Mouse (Mus musculus) NIH3T3 (cell line): Measurements from ENCODE around the gene Ankrd44.

Source experiments
- DNase-seq: peaks from one replicate; pipeline ENCODE4 v3.0.0-alpha.2; 2012; ENCODE audit warnings: low read depth

Gene Ankrd44

DNA sequence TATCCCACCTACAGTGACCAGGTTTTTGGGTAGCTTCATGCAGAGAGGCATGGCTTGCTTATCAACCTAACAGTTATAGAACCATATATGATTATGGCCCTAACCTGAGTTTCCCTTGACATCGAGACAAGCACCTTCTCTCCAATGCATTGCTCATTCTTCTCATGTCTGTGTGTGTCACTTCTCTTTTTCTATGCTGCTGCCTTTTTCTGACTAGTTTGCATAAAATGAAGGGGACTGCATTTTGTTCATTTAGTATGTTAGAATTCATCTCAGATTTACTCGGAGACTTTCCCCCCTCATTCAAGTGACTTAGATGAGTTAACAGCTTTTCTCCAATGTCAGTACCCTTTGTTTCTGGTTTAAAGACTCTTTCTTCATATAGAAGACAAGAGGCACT lies 288.8 kb downstream of the Ankrd44 start:
- DNase-seq = no peak

DNA sequence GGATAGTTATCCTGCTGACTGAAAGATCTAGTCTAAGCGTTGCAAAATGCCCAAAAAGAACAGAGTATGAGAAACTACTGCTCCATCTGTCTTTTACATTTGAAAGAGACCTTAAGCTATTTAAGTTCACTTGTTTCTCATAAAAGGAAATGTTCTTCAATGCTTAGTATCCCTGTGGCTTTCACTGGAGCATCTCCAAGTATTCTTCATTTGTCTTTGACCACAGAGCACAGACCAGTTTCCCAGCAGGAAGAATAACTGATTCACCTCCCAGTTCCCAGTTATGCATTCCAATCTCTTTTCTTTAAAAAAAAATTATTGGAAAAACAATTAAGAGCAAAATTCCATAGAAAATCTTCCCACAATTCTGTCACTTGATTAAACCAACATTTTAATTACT lies 297.1 kb downstream of the Ankrd44 start:
- DNase-seq = peak; percentile 27

DNA sequence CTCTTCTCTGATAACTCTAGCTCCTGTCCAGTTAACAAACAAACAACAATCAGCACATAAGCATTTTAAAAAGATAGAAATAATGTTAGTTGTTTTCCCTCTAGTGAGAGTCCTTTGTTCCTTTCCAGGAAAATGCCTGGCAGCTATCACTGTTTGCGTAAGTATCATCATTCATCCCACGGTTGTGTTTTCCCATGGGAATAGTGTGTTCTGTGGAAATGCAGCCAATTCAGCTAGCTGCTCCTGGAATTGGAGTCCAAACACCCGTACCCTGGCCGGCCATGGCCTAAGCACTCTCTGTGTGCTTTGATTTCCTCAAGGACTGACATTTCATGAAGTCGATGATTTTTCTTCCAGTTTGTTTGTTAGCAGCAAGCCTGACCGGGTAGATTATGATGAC lies 311.2 kb downstream of the Ankrd44 start:
- peak; percentile 50 for DNase-seq

DNA sequence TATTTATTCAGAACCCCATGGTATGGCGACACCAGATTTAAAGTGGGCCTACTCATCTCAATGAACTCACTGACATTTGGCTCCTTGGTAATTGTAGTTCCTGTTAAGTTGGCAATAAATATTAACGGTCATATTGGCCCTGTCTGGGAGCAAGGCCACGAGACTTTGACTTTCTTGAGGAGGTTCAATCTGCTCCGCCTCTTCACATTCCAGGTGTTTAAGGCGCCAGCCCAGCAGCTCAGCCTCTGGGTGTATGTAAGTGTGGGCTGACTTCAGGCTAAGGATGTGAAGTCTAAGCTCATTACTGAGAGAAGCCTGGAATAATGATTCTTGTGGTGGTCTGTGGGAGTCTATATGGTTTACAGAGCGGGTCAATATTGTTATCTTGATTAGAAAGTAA lies 313.8 kb downstream of the Ankrd44 start:
- no peak for DNase-seq

DNA sequence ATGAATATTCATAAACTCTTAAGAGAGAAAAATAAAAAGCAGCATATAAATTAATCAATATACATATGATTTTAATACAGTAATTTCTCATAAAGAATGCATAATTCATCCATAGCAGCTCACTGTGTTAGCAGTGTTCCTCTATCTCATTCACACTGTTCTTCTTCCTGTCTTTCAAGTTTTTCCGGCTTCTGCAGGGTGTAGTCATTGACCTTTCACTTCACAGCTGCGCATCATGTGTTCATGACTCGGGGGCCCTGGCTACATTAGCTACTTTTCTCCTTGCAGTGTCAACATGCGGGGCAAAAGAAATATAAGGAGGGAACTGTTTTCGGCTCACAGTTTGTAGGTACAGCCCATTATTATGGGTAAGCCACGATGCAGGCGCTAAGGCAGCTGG lies 314.3 kb downstream of the Ankrd44 start:
- no peak for DNase-seq

DNA sequence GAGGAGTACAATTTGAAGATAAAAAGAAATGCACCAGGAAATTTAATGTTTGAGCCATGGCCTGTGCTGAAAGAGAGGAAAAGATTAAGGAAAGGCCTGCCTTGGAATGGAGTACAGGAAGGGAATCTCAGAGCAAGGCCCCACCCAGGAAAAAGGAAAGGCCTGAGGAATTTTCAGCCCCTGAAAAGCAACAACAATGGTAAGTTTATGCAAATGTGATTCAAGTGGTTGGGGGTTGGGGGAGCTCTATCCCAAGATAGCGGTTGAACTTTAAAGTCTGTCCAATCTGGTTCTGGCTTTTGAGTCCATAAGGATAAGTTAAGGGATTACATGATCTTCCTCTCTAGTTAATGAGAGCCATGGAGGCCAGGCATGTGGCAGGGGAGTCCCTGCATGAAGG lies 319.3 kb downstream of the Ankrd44 start:
- DNase-seq = no peak

DNA sequence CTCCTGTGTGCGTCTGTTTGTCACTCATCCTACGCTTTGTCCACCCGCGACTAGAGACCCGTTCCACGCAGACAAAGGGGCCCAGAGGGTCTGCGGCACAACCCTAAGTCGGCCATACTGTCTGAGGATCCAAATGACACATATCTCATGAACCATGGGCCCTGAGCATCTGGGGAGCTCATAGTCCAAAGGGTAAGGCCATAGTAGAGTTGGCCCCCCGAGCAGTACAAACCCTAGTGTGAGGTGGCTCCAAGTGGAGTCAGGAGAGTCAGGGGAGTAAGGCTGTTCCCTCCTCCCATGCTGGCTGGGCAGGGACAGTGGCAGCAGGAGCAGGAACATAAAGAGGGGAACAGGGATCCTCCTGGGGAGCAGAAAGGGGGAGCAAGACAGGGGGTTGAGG lies 324.5 kb downstream of the Ankrd44 start:
- DNase-seq = no peak

DNA sequence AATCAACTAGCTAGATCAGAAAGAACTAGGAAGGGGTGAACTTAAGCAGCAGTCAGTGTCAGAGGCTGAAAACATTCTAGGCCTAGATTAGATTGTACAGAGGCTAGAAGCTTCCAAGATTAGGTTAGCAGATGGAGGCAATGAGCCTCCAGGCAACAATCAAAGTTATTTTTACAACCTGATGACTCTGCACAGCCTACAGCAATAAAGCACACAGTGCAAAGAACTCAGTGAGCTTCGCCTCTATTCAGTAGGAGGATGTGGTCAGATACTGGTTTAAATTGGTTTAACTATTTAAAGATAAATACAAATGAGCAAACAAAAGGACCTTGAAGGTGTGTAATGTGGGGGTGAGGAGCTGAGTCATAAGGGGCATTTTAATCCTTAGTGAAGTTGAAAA lies 325.9 kb downstream of the Ankrd44 start:
- no peak for DNase-seq

DNA sequence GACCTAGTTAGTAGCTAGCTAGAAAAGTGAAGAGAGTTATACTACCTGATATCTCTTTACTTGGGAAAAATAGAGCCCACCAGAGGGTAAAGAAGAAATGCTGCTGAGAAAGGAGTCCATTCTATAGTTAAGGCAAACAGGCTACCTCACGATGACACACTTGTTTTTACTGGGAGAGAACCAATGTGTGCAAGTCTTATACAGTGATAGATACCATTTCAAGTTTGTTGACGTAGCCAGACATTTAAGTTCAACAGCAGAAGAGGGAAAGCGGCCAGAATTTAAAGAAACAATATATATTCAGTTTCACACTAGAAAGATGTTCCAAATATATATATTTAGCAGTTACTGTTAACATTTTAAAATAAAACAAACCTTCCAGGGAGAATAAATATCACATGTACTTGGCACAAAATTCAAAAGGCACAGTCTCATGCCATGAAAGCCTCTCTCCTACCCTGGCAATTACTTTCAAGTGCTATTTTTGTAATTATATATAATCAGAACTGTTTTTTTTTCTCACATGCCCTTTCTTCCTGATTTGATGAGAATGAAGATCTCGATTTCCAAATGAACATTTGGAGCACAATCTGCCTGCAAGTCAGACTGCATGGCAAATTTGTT lies 328.5 kb downstream of the Ankrd44 start:
- no peak for DNase-seq

DNA sequence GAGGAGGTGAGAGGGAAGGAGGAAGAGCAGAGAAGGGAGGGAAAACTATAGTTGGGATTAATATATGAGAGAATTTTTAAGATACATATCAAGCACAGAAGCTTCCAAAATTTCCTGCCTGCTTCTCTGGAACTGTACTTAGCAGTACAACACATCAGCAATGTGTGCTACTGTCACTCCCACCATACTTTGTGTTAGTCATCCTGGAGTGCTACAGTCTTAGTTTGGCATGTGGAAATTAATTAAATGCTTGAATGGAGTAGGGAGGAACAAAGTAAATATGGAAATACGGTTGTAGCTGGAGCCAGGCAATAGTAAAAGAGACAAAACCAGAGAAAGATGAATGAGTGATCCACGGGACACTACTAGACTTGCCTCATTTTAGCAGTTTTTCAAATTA lies 330.0 kb downstream of the Ankrd44 start:
- no peak for DNase-seq
